Mouse (Mus musculus): ENCODE results near the gene Gm28551. TPM values are rescaled to one million over a fixed set of nuclear protein-coding genes. Genes with fewer than 3 reads are reported as not detected.

Gene Gm28551
- polyA plus RNA-seq, 1 experiment = 0.29 TPM

- Histone ChIP-seq H3K4me1 (ENCODE audit: control insufficient read depth, insufficient read depth, low read length) (no peaks in the 10 kb centered on the region), H3K4me3 (ENCODE audit: insufficient read depth, low read length) (no peak overlapping the region), H3K27ac (ENCODE audit: insufficient read depth, low read length) (no peak overlapping the region)
- no peak for TF ChIP-seq CTCF (IDR thresholded peaks at IDR 0.05; ENCODE audit: extremely low read depth, insufficient read depth, low read length)
- TF ChIP-seq POLR2A (IDR thresholded peaks at IDR 0.05; ENCODE audit: extremely low read depth, insufficient read depth, low read length) = no peak
Observed at GRCm38 (mm10) chr1:53291197-53291596, 61.3 kb downstream of the Gm28551 start.

Other genes starting within 250 kb of the Gm28551 start
- not detected in 2 replicates for gene 1700019A02Rik, start 165.0 kb downstream of the Gm28551 start, polyA plus RNA-seq (2012; rRNA removed)
- gene Pms1, start 55.6 kb downstream of the Gm28551 start, polyA plus RNA-seq (2012; rRNA removed) = 3.4 and 3.9 TPM in 2 replicates
- gene Ormdl1, start 55.6 kb downstream of the Gm28551 start, polyA plus RNA-seq (2012; rRNA removed) = 9.5 and 10.1 TPM in 2 replicates
- gene Gm28778, start 55.6 kb downstream of the Gm28551 start, polyA plus RNA-seq (2012; rRNA removed) = 0.52 and 0.70 TPM in 2 replicates
- gene Osgepl1, start 39.0 kb downstream of the Gm28551 start, polyA plus RNA-seq (2012; rRNA removed) = 21.1 and 21.4 TPM in 2 replicates
- not detected in 2 replicates for gene Asdurf, start within 50 bp of the Gm28551 start, polyA plus RNA-seq (2012; rRNA removed)
- 16.2 and 16.4 TPM in 2 replicates for gene Asnsd1, start 85 bp upstream of the Gm28551 start, polyA plus RNA-seq (2012; rRNA removed)

Data from cortical plate, adult 2 months (tissue).